Mouse (Mus musculus) retina, embryonic 14.5 days (tissue): ENCODE results near the gene 4930404H24Rik.
A peak's percentile ranks its signal among the peaks of the same experiment; 100 is the strongest.
"Not testable (repeated sequence)": the region's sequence is repeated elsewhere in the genome, so short reads cannot be mapped to it uniquely, and the experiment has no call there.

Source experiments
- DNase-seq: peaks from one replicate; pipeline ENCODE4 v3.0.0-alpha.2; 2015; ENCODE audit warnings: low spot score

The 4930404H24Rik gene

DNA sequence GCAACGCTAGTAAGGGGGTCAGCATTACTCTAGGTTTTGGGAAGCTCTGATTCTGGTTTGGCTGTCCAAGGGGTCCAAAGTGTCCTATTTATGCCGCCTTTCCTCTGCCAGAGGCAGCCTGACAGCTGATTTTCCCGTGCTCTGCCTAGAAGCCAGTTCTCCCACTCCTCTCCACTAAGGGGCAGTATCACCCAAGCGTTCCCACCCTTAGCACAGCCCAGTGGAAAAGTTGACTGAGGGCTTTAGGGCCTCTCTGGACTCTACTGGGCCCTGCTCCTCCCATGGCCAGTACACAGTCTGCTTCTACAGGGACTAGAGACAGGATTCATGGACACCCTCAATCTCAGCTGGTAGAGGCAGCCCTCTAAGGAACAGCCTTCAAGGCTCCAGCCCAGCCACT, 14.0 kb upstream of the 4930404H24Rik start:
- DNase-seq, result peak; percentile 92

DNA sequence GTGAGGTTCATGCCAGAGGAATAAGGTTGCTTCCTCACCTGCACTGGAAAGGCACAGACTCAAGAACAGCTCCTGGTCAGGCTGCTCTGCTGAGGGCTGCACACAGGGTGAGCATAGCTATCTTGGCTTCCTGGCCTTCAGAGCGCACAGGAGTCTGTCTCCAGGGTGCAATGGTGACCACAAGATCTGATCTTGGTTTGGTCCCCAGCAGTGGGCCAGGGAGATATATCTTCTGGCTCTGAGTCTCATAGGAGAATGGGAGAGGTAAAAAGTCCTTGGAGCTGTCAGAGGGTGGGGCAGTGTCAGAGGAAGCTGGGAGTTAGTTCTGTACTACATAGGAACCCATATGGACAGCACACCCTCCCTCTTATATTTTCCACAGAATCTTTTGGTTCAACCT, 13.1 kb upstream of the 4930404H24Rik start:
- DNase-seq, result no peak

- no peak for DNase-seq
Measured at GRCm38 (mm10) chr2:153481108-153481860, 11.3 kb upstream of the 4930404H24Rik start.

DNA sequence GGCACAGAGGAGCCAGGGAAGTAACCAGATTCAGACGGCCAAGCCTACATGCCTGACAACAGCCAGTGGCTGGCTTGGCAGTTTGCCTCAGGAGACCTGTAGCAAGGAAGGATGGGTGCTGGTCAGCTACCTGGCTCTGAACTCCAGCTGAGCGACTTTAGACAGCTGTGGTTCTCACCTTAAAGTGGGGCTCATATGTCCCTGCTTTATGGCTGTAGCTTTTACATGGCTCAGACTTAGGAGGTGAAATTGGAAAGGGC, 10.8 kb upstream of the 4930404H24Rik start:
- no peak for DNase-seq

DNA sequence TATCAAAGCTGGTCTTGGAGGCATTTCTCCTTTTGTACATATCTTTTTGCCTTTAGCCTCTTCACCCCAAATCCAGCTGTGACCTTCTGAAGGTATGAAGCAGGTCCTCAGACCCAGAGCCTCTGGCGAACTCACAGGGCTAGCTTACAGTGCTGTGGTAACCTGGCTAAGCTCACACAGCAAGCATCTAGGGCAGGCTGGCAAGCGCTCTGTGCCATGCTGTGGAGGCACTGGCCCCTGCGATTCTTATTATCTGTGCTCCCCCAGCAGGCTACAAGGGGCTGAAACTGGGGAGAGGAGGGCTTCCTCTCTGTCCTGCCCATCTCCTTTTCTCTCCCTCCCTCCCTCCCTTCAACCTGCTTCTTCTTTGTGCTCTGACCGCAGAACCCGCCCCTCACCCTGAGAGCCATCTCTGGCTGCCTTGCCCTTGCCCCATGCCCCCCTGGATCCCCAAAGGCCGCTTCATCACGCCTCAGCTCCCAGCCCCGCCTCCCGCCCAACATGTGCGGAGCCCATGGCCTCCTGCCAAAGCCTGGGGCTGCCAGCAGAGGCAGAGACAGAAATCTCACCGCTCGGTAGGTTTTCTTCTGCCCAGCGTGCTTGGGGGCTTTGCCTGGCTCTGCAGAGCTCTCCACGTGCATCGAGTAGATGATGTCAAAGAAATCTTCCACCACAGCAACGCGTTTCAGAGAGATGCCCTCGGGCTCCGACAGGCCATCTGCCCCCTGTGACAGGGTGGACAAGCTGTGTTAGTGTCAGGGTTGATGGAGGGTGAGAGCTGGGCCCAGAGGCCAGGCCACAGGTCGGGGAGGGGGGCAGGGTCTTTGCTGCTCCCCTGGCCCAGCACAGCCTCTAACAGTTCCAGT, 9.2 kb upstream of the 4930404H24Rik start:
- peak; percentile 75 for DNase-seq

GRCm38 (mm10) chr2:153484071-153484470, 8.5 kb upstream of the 4930404H24Rik start:
- no peak for DNase-seq

GRCm38 (mm10) chr2:153490116-153490515, 2.5 kb upstream of the 4930404H24Rik start:
- DNase-seq, result no peak

DNA sequence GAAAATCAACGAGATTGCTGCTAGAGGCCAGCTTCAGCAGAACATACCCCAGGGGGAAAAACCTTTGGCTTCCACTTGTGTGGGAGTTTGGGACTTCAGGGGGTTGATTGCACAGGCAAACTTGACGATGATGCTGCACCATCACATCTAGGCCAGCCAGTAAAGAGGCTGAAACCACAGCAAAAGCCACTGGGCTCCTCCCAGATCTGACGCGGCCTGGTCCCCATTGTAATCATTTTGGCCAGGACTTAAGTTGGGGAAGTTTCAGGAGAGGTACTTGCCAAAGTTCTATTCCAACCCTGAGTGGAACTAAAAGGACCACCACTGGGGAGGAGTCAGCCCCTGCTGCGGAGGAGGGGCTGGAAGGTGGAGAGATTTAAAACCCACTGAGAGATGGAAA, 1.6 kb upstream of the 4930404H24Rik start:
- no peak for DNase-seq

GRCm38 (mm10) chr2:153491512-153492178, 945 bp upstream of the 4930404H24Rik start:
- no peak for DNase-seq

- DNase-seq, result no peak
Measured at GRCm38 (mm10) chr2:153492179-153492517, 442 bp upstream of the 4930404H24Rik start.

GRCm38 (mm10) chr2:153493393-153493731, 772 bp downstream of the 4930404H24Rik start:
- no peak for DNase-seq

- DNase-seq, result no peak
Measured at GRCm38 (mm10) chr2:153493781-153494292, 1.2 kb downstream of the 4930404H24Rik start.

- DNase-seq, result no peak
Measured at GRCm38 (mm10) chr2:153494293-153494811, 1.8 kb downstream of the 4930404H24Rik start.

GRCm38 (mm10) chr2:153495391-153495790, 2.8 kb downstream of the 4930404H24Rik start:
- not testable (repeated sequence) for DNase-seq

DNA sequence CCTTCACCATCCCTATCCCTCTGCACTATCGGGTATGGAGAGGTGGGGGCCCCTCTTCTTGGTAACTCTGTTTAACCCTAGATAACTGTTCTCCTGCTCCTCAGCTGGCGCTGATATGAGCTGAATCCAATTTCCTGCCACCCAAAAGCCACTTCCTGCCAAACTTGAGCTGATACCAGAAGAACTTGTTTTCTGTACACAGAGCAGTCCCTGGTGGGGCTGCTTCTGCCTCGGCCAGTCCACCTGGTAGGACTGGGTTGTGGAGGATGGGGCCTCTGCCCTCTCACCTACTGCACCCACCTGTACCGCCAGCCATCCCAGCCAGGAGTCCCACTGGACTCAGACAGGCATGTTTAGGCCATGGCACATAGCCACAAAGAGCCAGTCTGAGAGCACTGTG, 3.2 kb downstream of the 4930404H24Rik start:
- no peak for DNase-seq

DNA sequence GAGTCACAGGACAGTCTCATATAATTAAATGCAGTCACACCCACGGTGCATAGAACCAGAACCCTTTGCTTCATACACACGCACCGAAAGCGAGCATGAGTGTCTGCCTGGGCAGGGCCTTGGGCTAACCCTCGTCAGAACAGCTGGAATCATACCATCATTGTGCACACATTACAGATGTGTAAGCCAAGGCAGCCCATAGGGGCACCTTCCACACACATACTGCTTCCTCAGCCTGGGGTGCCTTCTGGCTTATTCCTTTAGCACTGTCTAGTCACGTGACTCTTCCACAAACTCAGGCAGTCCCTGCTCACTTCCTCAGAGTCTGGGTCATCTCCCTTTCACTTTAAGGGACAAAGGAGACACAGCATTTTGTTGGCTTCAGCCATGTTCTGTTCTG, 3.7 kb downstream of the 4930404H24Rik start:
- DNase-seq, result no peak

- DNase-seq, result peak; percentile 72
Measured at GRCm38 (mm10) chr2:153496898-153497297, 4.3 kb downstream of the 4930404H24Rik start.

DNA sequence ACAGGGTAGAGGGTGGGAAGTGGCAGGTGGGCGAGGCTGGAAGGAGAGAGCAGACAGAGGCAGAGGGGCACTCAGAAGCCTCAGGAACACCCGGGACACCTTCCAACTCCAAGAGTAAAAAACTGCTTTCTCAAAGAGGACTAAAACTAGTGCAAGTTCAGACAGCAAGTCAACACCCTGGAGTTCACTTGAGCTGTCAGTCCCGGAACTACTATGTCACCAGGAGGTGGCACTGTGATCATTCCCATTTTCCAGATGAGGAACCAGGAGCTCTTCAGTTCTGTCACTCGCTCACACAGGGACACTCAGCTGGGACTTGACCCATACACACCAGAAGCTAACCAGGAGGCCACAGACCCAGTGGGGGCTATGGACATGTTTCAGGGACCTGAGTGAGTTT, 6.6 kb downstream of the 4930404H24Rik start:
- DNase-seq, result no peak

GRCm38 (mm10) chr2:153506385-153506784, 13.8 kb downstream of the 4930404H24Rik start:
- DNase-seq, result no peak

DNA sequence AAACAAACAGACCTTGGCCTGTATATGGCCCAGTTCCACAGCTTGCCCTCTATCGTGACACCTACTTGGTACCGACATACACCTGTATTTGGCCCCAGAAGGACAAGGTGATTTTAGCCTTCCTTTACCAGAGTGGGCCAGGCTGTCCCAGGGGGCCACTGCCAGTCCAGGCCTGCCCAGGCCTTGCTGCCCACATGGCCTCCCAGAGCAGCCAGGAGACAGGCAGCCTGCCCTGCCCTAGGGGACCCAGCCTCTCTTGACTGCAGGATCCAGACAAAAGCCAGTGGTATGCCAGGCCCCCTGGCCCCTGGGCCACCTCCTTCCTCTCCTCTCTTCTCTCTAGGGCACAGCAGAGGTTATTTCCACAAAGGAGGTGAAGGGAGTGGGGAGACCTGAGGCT, 15.4 kb downstream of the 4930404H24Rik start:
- DNase-seq, result no peak

- no peak for DNase-seq
Measured at GRCm38 (mm10) chr2:153508405-153508804, 15.8 kb downstream of the 4930404H24Rik start.

- DNase-seq, result peak; percentile 62
Measured at GRCm38 (mm10) chr2:153509211-153510029, 16.8 kb downstream of the 4930404H24Rik start.
